ENCODE assay signal across 23 mouse cellular contexts in genomic region chr6:115583430-115584125, GRCm38 (mm10). TPM values are rescaled to one million over a fixed set of nuclear protein-coding genes. Genes with fewer than 3 reads are reported as not detected.
DNase-seq lines count a peak whose midpoint lies in the region; ATAC-seq and TF ChIP-seq lines count a peak whose summit lies in the region.
"Had no signal": no experiment of that assay in that cellular context is flagged by ENCODE, and none has a peak within 500 bp of the region (broad histone marks: within the 10 kb centered on the region; RNA-seq: fewer than 3 reads in every experiment).

No protein-coding gene starts in this region.

- no peak overlapping the region for H3K9ac ChIP-seq in intestine, postnatal 0 days (ENCODE audit: low read depth, low read length)
- no peak overlapping the region for H3K9ac ChIP-seq in intestine, embryonic 16.5 days (ENCODE audit: low read depth, low read length)
- peak overlapping the region; percentile 48 for H3K9ac ChIP-seq in MEL (ENCODE audit: control insufficient read depth, low read depth, low read length, poor library complexity, severe bottlenecking)
- H3K9ac ChIP-seq in hindbrain, embryonic 11.5 days (ENCODE audit: low read depth, low read length): no peak overlapping the region
- H3K9ac ChIP-seq: embryonic facial prominence, embryonic 12.5 days; forebrain, embryonic 15.5 days; heart, embryonic 15.5 days; hindbrain, embryonic 14.5 days; intestine, embryonic 15.5 days had no signal

- H3K4me2 ChIP-seq in intestine, postnatal 0 days (replicated peaks; ENCODE audit: low read depth): no peak overlapping the region
- H3K4me2 ChIP-seq in intestine, embryonic 16.5 days (ENCODE audit: low read depth, low read length): no peak overlapping the region
- H3K4me2 ChIP-seq in hindbrain, embryonic 11.5 days (replicated peaks; ENCODE audit: low read depth, low read length): no peak overlapping the region
- H3K4me2 ChIP-seq: embryonic facial prominence, embryonic 12.5 days; forebrain, embryonic 15.5 days; heart, embryonic 11.5 days; heart, embryonic 15.5 days; hindbrain, embryonic 14.5 days; intestine, embryonic 15.5 days had no signal

- no peak for TF ChIP-seq RAD21 in MEL (IDR thresholded peaks at IDR 0.05; ENCODE audit: low read depth, low read length)

- no peak overlapping the region for H3K27ac ChIP-seq in intestine, postnatal 0 days (ENCODE audit: low read depth, low read length)
- H3K27ac ChIP-seq in intestine, embryonic 16.5 days (ENCODE audit: low read length): no peak overlapping the region
- H3K27ac ChIP-seq in MEL (ENCODE audit: control insufficient read depth, low read depth, low read length): peak overlapping the region; percentile 20
- no peak overlapping the region for H3K27ac ChIP-seq in hindbrain, embryonic 11.5 days (ENCODE audit: low read depth, low read length)
- H3K27ac ChIP-seq: embryonic facial prominence, embryonic 12.5 days; forebrain, embryonic 15.5 days; heart, embryonic 15.5 days; hindbrain, embryonic 14.5 days; intestine, embryonic 15.5 days had no signal

- no peaks in the 10 kb centered on the region for H3K79me2 ChIP-seq in MEL (ENCODE audit: control insufficient read depth, insufficient read depth, low read length, poor library complexity)

- DNase-seq in MEL (ENCODE audit: low read depth, low spot score): peak; percentile 67
- DNase-seq in hindbrain, embryonic 11.5 days (ENCODE audit: low spot score): no peak
- DNase-seq in kidney, postnatal 4 days: no peak
- no peak for DNase-seq in urinary bladder, postnatal 14 days (ENCODE audit: low spot score)
- DNase-seq: adrenal gland, adult 8-10 months; adrenal gland, postnatal 36 days; cerebellum, adult 2 months; cerebellum, postnatal 14 days; gastrocnemius, postnatal 25 days; heart, adult 18-20 months; heart, postnatal 14 days had no signal

- TF ChIP-seq POLR2A in MEL (IDR thresholded peaks at IDR 0.05; ENCODE audit: control insufficient read depth in 1 of 2, insufficient read depth in 1 of 2, low read depth in 1 of 2, low read length in 2 of 2, poor library complexity in 1 of 2): no peak

- no peaks in the 10 kb centered on the region for H3K27me3 ChIP-seq in intestine, postnatal 0 days (replicated peaks; ENCODE audit: control insufficient read depth, insufficient read depth, low read length)
- no peaks in the 10 kb centered on the region for H3K27me3 ChIP-seq in intestine, embryonic 16.5 days (replicated peaks; ENCODE audit: control insufficient read depth, insufficient read depth, low read length)
- no peaks in the 10 kb centered on the region for H3K27me3 ChIP-seq in MEL (ENCODE audit: control insufficient read depth in 1 of 2, insufficient read depth in 2 of 2, low read length in 2 of 2)
- H3K27me3 ChIP-seq in hindbrain, embryonic 11.5 days (ENCODE audit: control insufficient read depth, insufficient read depth, low read length): no peaks in the 10 kb centered on the region
- H3K27me3 ChIP-seq: embryonic facial prominence, embryonic 12.5 days; forebrain, embryonic 15.5 days; heart, embryonic 15.5 days; intestine, embryonic 15.5 days had no signal

- no peak for TF ChIP-seq CTCF in intestine, postnatal 0 days (IDR thresholded peaks at IDR 0.05; ENCODE audit: low read depth)
- TF ChIP-seq CTCF in MEL (IDR thresholded peaks at IDR 0.05 in 2 of 3, conservative IDR thresholded peaks at IDR 0.05 in 1 of 3; ENCODE audit: control insufficient read depth in 1 of 3, insufficient read depth in 1 of 3, low read depth in 2 of 3, low read length in 3 of 3, poor library complexity in 1 of 3, severe bottlenecking in 1 of 3): no peak

- peak; percentile 60 to 71; a peak in 3 of 4 replicates for TF ChIP-seq EP300 in MEL (IDR thresholded peaks at IDR 0.05; ENCODE audit: low read depth in 1 of 2, low read length in 2 of 2)

- H3K9me3 ChIP-seq in intestine, postnatal 0 days (ENCODE audit: control insufficient read depth): no peaks in the 10 kb centered on the region
- no peaks in the 10 kb centered on the region for H3K9me3 ChIP-seq in intestine, embryonic 16.5 days (ENCODE audit: control insufficient read depth, low read length)
- no peaks in the 10 kb centered on the region for H3K9me3 ChIP-seq in MEL (replicated peaks; ENCODE audit: insufficient read depth, low read length)
- H3K9me3 ChIP-seq in hindbrain, embryonic 11.5 days (ENCODE audit: control insufficient read depth, low read length): no peaks in the 10 kb centered on the region
- H3K9me3 ChIP-seq: embryonic facial prominence, embryonic 12.5 days; forebrain, embryonic 15.5 days; heart, embryonic 15.5 days; intestine, embryonic 15.5 days had no signal

- H3K36me3 ChIP-seq in intestine, postnatal 0 days (ENCODE audit: control insufficient read depth, insufficient read depth): peaks cover 14% of the 10 kb centered on the region; the same call in 1 of the 2 replicates
- H3K36me3 ChIP-seq in intestine, embryonic 16.5 days (ENCODE audit: control insufficient read depth, insufficient read depth, low read length): peaks cover 3% of the 10 kb centered on the region; the same call in 1 of the 2 replicates
- peaks cover 0 to 6% of the 10 kb centered on the region in 2 experiments; a peak in 2 of 4 replicates for H3K36me3 ChIP-seq in MEL (ENCODE audit: control insufficient read depth in 1 of 2, insufficient read depth in 2 of 2, low read length in 2 of 2)
- H3K36me3 ChIP-seq in hindbrain, embryonic 11.5 days (ENCODE audit: control insufficient read depth, insufficient read depth, low read length): no peaks in the 10 kb centered on the region

- H3K4me3 ChIP-seq in intestine, postnatal 0 days (ENCODE audit: low read depth, low read length): no peak overlapping the region
- no peak overlapping the region for H3K4me3 ChIP-seq in intestine, embryonic 16.5 days (ENCODE audit: low read length)
- H3K4me3 ChIP-seq in MEL (ENCODE audit: control insufficient read depth in 1 of 2, insufficient read depth in 1 of 2, low read depth in 2 of 2, low read length in 2 of 2): peak overlapping the region; percentile 34 to 45
- H3K4me3 ChIP-seq in hindbrain, embryonic 11.5 days (ENCODE audit: low read depth, low read length): no peak overlapping the region
- H3K4me3 ChIP-seq: embryonic facial prominence, embryonic 12.5 days; forebrain, embryonic 15.5 days; heart, embryonic 15.5 days; intestine, embryonic 15.5 days had no signal

- peak; percentile 33; the same call in 1 of the 2 replicates for ATAC-seq in intestine, postnatal 0 days
- no peak for ATAC-seq in intestine, embryonic 16.5 days
- ATAC-seq in megakaryocyte-erythroid progenitor cell, adult 5-6 weeks (replicated peaks; ENCODE audit: low FRiP score, low TSS enrichment, poor library complexity, severe bottlenecking): peak; percentile 72
- no peak for ATAC-seq in hindbrain, embryonic 11.5 days (ENCODE audit: low FRiP score)
- ATAC-seq: CD4-positive, CD25-positive, alpha-beta regulatory T cell, adult 4 months; forebrain, embryonic 15.5 days; intestine, embryonic 15.5 days had no signal

- H3K4me1 ChIP-seq in intestine, postnatal 0 days (replicated peaks; ENCODE audit: control insufficient read depth, insufficient read depth, low read length): no peaks in the 10 kb centered on the region
- no peaks in the 10 kb centered on the region for H3K4me1 ChIP-seq in intestine, embryonic 16.5 days (ENCODE audit: control insufficient read depth, insufficient read depth, low read length)
- peaks cover 0 to 15% of the 10 kb centered on the region in 2 experiments; a peak in 3 of 4 replicates for H3K4me1 ChIP-seq in MEL (ENCODE audit: control insufficient read depth in 1 of 2, insufficient read depth in 2 of 2, low read length in 2 of 2)
- H3K4me1 ChIP-seq in hindbrain, embryonic 11.5 days (replicated peaks; ENCODE audit: control insufficient read depth, insufficient read depth, low read length): no peaks in the 10 kb centered on the region
- H3K4me1 ChIP-seq: embryonic facial prominence, embryonic 12.5 days; forebrain, embryonic 15.5 days; intestine, embryonic 15.5 days had no signal

- 85% methylated on average over 6 of the region's 6 CpGs for WGBS in intestine, postnatal 0 days
- 79% methylated on average over 6 of the region's 6 CpGs for WGBS in intestine, embryonic 16.5 days
- 79% methylated on average over 6 of the region's 6 CpGs for WGBS in hindbrain, embryonic 11.5 days

TF ChIP-seq in MEL, 35 proteins besides CTCF, POLR2A, EP300 and RAD21 (continues in another document):
- peak; percentile 45; the same call in 1 of the 2 replicates for TF ChIP-seq ETS1 (IDR thresholded peaks at IDR 0.05; ENCODE audit: low read depth, low read length)

RNA-seq across cellular contexts. Expression of gene Mkrn2os, which starts 8.8 kb away (rescaled TPM):
- 107 and 108 TPM in 2 replicates for polyA plus RNA-seq in intestine, postnatal 0 days (2015; fragmentation: Nextera tagmentation; extraction: Ambion mirVana)
- polyA plus RNA-seq in intestine, embryonic 16.5 days (2015; fragmentation: Nextera tagmentation; extraction: Ambion mirVana): 51.3 and 56.2 TPM in 2 replicates
- total RNA-seq in MEL (2012; rRNA removed): not detected in 2 replicates
- polyA plus RNA-seq in MEL (2012; ENCODE audit: insufficient read depth in 1 of 2, insufficient read length in 2 of 2, low read depth in 1 of 2, low replicate concordance in 2 of 2, missing spikeins in 1 of 2): under 1 TPM in 1 of 2 experiments, not detected in 1; 0.46 TPM
- total RNA-seq in megakaryocyte-erythroid progenitor cell, adult 5-6 weeks (2014; fragmentation: Nextera tagmentation): not detected in 2 replicates
- not detected in 2 replicates for total RNA-seq in megakaryocyte-erythroid progenitor cell, adult 5-6 weeks (2017)
- 0.11 and 0.18 TPM in 2 replicates for polyA plus RNA-seq in hindbrain, embryonic 11.5 days (2014; fragmentation: Nextera tagmentation; extraction: Ambion mirVana)
- total RNA-seq: adrenal gland, adult 8-10 months; adrenal gland, postnatal 36 days; hematopoietic stem cell, adult 5-6 weeks had no signal
- polyA plus RNA-seq: cortical plate, adult 2 months had no signal

RNA-seq across cellular contexts. Expression of gene Mkrn2, which starts 18.1 kb away (rescaled TPM):
- 13.4 and 14.5 TPM in 2 replicates for polyA plus RNA-seq in intestine, postnatal 0 days (2015; fragmentation: Nextera tagmentation; extraction: Ambion mirVana)
- polyA plus RNA-seq in intestine, embryonic 16.5 days (2015; fragmentation: Nextera tagmentation; extraction: Ambion mirVana): 25.6 and 25.9 TPM in 2 replicates
- 13.1 and 15.8 TPM in 2 replicates for total RNA-seq in MEL (2012; rRNA removed)
- polyA plus RNA-seq in MEL (2012; ENCODE audit: insufficient read depth in 1 of 2, insufficient read length in 2 of 2, low read depth in 1 of 2, low replicate concordance in 2 of 2, missing spikeins in 1 of 2): 10 to 100 TPM in 1 of 2 experiments, not detected in 1; 38.1 TPM
- total RNA-seq in megakaryocyte-erythroid progenitor cell, adult 5-6 weeks (2014; fragmentation: Nextera tagmentation): 5.5 and 17.0 TPM in 2 replicates
- 14.7 and 26.0 TPM in 2 replicates for total RNA-seq in megakaryocyte-erythroid progenitor cell, adult 5-6 weeks (2017)
- polyA plus RNA-seq in hindbrain, embryonic 11.5 days (2014; fragmentation: Nextera tagmentation; extraction: Ambion mirVana): 19.6 and 28.6 TPM in 2 replicates

RNA-seq across cellular contexts. Expression of gene Tsen2, which starts 39.1 kb away (rescaled TPM):
- 5.8 and 6.3 TPM in 2 replicates for polyA plus RNA-seq in intestine, postnatal 0 days (2015; fragmentation: Nextera tagmentation; extraction: Ambion mirVana)
- polyA plus RNA-seq in intestine, embryonic 16.5 days (2015; fragmentation: Nextera tagmentation; extraction: Ambion mirVana): 22.6 and 25.5 TPM in 2 replicates
- total RNA-seq in MEL (2012; rRNA removed): 24.6 and 27.0 TPM in 2 replicates
- 10 to 100 TPM in 1 of 2 experiments, not detected in 1; 32.6 TPM for polyA plus RNA-seq in MEL (2012; ENCODE audit: insufficient read depth in 1 of 2, insufficient read length in 2 of 2, low read depth in 1 of 2, low replicate concordance in 2 of 2, missing spikeins in 1 of 2)
- total RNA-seq in megakaryocyte-erythroid progenitor cell, adult 5-6 weeks (2014; fragmentation: Nextera tagmentation): 18.7 and 27.8 TPM in 2 replicates
- total RNA-seq in megakaryocyte-erythroid progenitor cell, adult 5-6 weeks (2017): 31.5 and 35.8 TPM in 2 replicates
- 29.7 and 30.6 TPM in 2 replicates for polyA plus RNA-seq in hindbrain, embryonic 11.5 days (2014; fragmentation: Nextera tagmentation; extraction: Ambion mirVana)

Comparison
In these comparisons a context has a peak if more than half of its experiments do, and no peak if none do; other contexts are left out.
1. ATAC-seq: peak in intestine, postnatal 0 days (single experiment) and megakaryocyte-erythroid progenitor cell, adult 5-6 weeks (single experiment); none in intestine, embryonic 16.5 days (single experiment) and hindbrain, embryonic 11.5 days (single experiment).
2. H3K4me3 ChIP-seq: peak in MEL (2 of 2); none in intestine, postnatal 0 days (single experiment), intestine, embryonic 16.5 days (single experiment) and hindbrain, embryonic 11.5 days (single experiment).
3. RNA of gene Mkrn2os, which starts 8.8 kb away (polyA plus RNA-seq): 107 to 108 TPM in intestine, postnatal 0 days and 51.3 to 56.2 TPM in intestine, embryonic 16.5 days; 0.46 TPM in MEL and 0.11 to 0.18 TPM in hindbrain, embryonic 11.5 days; every median in the first group is over 10 times any median in the second.